Mouse (Mus musculus) heart, adult 9 months (tissue): ENCODE results near the gene Srrm4.
"Not testable (repeated sequence)": the region's sequence is repeated elsewhere in the genome, so short reads cannot be mapped to it uniquely, and the experiment has no call there.

Source experiments
- DNase-seq, 2 experiments: peaks; one replicate each; pipeline ENCODE4 v3.0.0; 2022; ENCODE audit warnings: low spot score in 2 of 2

Gene Srrm4

DNA sequence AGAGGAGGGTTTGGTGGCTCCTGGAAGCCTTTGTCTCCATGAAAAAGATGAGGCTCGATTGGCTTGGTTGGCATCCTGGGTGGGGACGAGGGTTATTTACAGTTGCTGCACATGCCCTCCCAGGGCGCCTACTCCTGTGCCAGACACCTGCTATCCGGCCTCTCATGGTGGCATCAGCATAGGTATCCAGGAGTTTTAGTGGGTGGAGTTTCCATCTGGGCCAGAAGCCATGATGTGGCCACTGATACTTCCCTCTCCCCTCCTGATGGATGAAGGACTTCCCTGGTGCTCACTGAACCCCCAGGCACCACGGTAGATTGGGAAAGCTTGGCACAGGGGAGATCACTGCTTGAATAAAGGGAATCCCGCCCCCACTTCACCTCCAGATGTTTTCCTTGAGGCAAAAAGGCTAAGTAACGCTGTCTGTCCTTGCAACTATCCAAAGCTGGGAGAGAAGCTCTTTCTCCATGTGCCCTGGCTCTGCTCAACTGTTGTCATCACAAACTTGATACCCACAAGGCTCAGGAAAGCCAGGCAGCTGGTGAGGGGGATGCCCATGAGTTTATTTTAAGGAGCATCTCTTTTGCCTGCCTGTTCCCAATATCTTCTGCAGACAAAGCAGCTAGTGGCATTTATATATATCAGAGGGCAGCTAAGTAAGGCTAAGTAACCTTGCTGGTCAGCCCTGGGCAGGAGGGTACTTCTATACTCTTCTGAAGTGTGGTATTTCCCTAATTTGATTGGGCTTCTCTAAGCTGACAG, 148.7 kb downstream of the Srrm4 start:
- DNase-seq: no peak

DNA sequence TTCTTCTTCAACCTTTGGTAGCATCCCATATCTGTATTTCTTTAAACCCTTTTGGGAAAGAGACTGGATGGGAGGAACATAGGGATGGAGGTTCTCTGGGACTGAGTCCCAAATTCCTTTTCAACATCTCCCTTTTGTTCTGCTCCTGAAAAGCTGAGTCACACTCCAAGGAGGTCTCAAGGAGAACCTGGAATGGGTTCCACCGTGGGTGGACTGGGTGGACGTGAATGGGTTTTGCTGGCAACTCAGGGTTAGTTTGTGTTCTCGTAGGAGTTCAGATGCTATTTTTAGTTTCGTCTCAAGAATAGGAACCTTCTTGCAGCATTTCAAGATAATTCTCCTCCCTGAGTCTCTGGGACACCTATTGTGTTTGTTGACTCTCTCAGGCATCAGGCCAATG, 151.4 kb downstream of the Srrm4 start:
- DNase-seq: no peak

DNA sequence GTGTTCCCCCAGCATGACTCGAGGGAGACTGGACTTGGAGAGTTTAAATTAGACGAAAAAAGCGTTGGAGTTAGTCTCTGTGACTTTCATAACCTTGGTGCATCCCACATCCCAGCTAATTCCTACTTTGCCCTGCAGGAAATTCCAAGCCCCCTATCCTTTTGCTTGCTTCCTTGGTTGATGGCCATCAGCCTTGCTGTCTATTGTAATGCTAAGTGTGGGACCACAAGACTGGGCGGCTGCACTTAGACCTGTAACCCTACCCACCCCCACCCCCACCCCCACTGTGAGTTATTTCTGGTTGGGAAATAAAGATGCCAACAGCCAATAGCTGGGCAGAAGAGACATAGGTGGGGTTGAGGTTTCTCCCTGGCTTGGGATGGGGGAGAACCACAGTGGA, 153.3 kb downstream of the Srrm4 start:
- no peak for DNase-seq

DNA sequence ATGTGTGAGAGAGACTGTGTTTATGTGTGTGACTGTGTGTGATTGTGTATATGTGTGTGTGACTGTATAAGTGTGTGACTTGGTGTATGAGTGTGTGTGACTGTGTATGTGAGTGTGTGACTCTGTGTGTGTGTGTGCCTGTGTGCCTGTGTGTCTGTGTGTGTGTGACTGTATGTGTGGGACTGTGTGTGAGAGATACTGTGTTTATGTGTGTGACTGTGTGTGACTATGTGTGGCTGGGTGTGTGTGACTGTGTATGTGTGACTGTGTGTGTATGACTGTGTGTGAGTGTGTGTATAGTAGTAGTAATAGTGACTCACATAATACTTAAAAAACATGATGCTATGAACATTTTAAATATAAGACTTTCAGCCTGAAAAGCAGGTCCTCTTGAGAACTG, 155.5 kb downstream of the Srrm4 start:
- no peak for DNase-seq

DNA sequence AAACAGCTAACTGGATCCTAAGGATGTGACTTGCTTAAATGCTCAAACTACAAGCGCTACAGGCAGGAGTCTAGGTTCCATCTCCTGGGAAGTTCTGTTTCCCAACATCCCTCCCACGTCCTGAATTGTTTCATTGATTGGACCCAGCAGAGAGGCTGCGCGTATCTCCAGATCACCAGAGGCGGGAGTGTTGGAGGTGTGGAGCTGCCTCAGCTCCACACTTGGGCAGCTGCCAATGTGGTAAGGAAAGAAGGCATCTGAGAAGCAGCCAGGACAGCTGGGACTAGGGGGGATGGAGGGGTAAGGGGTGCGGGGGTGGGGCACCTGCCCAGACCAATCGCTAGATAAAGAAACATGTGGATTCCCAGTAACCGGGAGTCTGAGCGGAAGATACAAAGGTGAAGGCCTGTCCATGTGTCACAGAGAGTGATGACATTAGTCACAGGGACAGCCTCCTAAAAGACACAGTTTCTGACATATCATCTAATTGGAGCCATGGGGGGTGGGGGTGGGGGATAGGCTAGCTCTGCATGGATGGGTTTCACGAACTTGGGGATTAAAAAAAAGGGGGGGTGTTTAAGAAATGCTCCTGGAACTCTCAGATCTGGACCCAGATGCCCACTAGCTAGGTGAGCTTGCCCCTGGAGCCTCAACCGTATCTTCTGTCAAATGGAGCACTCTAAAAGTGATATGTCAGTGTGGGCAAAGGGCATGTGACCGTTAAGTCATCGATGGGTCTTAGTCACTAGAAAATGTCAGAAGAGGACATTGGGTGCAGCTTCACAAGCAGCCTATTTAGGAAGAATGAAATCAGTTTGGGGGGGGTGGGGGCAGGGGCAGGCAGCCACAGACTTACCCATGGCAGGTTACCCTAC, 156.4 kb downstream of the Srrm4 start:
- DNase-seq: no peak

DNA sequence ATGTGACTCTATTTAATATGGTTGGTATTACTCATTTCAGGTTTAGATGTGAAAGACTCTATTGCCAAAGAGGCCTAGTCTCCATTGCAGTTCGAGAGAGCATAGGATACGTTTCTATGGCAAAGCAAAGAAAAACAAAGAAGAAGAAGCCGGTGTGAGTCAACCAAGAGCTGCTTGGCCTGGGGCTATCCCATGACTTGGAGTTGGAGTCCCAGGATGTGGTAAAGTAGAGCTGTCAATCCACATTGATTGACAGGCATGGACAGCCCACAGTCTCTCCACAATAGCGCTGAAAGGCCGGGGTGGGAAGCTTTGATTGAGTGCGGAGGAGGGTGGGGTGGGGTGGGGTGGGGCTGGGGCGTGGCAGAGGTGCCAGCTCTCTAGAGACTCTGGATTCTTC, 158.7 kb downstream of the Srrm4 start:
- DNase-seq: no peak

DNA sequence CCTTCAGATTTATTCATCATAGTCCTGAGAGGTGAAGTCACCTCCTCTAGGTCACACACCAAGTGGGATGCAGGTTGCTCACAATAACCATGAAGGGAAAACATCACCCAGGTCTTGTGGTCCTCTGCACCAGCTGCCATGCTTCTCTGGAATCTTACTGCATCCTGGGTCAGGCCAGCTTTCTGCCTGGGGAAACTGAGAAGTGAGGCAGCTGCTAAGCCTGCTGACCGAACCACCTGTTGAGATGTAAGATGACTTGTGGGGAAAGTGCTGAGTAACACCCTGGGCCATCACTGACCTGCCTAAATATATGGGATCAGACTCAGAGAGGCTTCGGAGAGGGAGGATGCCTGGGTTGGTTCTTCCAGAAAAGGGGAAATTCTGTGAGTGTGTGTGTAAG, 164.9 kb downstream of the Srrm4 start:
- no peak for DNase-seq

DNA sequence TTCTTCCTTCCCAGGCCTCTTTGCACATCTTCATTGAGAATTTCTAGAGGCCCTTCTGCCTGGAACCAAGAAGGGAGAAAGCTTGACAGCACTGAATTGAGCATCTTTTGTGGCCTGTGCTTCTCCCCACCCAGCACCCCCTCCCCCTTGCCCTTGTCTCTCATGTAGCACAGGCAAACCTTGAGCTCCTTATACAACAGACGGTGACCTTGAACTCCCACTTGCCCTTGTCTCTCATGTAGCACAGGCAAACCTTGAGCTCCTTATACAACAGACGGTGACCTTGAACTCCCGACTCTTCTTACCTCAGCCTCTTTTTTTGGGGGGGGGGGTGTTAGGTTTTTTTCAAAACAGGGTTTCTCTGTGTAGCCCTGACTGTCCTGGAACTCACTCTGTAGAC, 165.9 kb downstream of the Srrm4 start:
- not testable (repeated sequence) for DNase-seq

DNA sequence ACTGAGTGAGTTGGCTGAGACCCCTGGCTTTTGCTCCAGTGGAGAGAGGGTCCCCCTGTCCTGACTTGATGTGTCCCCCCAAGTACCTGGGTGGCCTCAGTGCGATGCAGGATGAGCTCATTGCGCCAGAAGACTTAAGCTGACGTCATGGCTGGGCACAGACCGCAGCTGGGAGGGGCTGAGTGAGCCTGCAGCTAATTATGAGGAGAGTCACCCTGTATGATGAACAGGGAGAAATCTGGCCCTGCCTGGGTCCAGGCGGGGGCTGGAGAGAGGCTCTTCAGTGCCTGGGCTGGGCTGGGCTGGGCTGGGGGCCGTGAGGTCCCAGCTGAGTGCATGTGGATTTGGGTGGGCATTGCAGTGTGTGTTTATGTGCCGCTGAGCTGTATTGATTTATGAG, 166.3 kb downstream of the Srrm4 start:
- DNase-seq: peak in 1 of 2 experiments; percentile 66

DNA sequence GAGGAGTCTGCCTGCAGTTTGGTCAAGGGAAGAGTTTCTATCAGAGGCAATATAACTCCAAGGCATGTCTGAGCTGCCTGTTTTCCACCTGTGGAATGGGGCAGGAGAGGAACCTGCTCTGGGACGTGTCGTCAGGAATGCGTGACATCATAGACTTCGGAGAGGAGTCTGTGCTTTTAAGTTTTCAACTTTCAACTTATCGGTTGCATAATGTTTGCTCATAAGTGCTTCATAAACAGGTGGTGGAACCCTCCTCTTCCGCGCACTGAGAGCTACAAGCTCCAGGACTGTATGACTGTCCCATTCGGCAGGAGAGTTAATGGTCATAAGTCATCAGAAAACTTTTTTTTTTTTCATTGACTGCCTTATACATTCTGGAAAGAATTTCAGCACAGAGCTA, 167.9 kb downstream of the Srrm4 start:
- DNase-seq: no peak

DNA sequence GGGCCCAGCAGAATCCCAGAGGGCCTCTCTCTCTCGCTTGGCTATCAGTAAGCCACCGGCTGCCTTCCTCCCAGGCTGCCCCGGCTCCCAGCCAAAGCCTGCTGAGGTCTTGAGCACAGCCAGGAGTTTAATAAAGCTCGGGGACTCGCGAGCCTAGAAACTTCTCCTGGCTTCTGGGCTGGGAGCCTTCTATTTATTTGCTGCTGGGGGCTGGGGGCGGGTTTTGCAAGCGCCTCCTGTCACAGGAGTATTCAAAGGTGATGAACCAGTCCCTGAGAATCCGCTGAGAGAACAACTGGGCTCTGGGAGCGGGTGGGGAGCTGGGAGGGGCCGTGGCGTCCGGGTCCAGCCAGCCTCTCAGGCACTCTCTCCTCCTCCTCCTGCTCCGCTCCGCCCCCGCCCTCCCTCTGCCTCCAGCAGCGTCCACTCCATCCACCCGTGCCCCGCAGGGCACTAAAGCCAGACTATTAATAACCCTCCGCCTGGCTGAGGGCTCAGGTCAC, 168.9 kb downstream of the Srrm4 start, which contains the start of gene Hspb8:
Gene Hspb8, minus strand, starts transcription at position 166 of the 503 bp plus-strand sequence.
- DNase-seq: peak; percentile 88 to 90

DNA sequence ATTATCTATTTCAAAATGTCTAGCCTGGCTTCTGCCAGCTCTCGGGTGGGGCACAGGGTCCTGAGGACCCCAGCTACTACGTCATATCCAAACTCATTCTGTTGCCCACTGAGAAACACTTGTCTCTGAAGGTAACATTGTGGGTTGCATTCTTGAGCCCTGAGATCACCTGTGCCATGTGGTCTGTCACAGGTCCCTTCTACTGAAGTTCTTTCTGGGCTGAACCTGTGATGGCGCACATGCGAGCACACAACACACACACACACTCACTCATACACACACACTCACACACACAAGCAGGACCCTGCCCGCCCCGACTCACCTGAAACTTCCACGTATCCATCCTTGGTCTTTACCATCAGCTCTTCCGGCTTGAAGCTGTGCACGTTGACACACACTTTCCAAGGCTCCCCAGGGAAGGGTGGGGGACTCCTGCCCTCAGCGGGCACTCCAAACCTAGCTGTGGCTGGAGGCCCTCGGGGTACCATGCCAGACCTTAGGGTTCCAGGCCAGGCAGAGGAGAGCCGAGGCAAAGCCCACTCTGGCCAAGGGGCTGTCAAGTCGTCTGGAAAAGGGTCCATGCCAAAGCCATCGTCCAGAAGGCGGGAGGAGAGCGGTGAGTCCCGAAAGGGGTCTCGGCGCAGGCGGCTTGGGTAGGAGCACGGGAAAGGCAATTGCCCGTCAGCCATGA, 169.7 kb downstream of the Srrm4 start:
- no peak for DNase-seq

DNA sequence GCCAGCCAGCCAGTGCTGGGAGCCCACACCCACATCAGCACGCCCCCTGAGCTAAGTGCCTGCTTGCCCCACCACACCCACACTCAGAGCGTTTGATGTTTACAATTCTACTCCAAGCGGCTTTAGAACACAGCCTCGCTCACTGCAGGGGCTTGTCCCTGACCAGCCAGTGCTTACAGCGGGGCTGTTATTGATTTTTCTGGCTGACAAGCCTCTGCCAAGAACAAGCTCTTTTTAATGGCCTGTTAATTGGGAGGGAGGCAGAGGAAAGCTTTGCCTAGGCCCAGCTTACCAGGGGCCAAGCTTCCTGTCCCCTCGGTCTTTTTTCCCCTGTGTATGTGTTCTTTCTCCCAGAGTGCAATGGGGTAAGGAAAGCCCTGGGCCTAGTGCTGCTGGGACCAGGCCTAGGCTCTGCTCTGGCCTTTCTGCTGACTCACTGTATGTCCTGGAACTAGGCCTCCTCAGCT, 170.8 kb downstream of the Srrm4 start:
- peak; percentile 38 to 46 for DNase-seq

DNA sequence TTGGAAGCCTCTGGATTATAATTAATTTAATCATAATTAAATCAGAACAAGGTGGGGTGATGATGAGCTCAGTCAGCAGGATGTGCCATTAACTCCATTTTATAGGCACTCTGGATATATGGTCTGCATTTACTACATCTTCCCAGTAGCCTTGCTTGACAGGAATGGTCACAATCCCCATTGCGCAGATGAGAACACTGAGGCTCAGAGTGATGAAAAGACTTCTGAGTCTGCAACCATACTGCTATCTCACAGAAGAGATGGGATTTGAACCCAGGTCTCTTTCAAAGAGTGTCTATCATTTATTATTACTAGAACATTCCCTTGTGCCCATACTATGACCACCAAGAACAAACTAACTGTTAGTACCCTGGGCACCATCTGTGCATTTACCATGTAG, 171.4 kb downstream of the Srrm4 start:
- DNase-seq: no peak

DNA sequence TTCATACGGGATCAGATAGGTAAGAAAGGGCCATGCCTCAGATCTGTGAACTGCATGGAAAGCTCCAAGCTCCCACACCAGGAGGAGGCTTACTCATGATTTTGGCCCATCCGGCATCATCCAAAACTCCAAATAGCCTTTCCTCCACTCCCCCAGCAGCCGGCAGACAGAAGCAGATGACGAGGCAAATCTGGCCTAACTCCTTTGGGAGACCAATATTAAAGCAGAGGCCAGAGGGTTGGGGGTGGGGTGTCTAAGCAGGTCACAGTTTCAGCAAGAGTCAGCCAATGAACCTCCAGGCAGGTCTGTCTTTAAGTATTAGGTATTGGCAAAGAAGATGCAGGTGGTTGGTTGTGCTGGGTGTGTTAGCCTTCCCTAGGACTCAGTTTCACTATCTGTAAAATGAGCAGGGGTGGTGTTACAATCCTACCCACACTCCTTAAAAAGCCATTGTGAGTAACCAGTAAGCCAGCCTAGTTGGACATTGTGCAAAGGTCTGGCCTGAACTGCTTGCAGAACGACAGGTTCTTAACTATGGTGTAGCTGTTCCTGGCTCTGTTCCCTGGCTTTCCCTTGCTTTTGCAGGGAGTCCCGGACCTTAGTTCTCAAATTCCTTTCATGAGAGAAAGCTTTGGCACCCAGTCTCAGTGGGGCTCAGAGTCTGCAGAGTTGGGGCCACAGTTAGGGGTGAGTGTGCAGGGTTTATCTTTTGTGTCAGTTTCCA, 172.1 kb downstream of the Srrm4 start:
- peak; percentile 49 to 56 for DNase-seq

DNA sequence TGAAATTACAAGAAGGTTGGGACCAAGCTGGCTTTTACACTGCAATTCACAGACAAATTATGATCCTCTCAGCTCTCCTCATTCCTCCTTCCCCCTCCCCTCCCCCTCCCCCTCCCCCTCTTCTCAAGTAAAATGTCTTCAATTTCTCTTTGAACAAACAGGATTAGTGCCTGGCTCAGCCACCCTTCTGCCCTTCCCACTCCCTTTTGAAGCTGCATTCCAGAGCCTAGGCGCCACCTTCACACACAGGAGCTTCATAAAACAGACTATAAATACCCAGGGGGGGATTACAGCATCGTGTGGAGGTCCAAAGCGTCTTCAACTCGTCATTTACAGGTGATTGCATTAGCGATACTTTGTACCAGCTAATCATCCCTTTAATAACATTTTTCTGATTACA, 175.4 kb downstream of the Srrm4 start:
- DNase-seq: no peak

DNA sequence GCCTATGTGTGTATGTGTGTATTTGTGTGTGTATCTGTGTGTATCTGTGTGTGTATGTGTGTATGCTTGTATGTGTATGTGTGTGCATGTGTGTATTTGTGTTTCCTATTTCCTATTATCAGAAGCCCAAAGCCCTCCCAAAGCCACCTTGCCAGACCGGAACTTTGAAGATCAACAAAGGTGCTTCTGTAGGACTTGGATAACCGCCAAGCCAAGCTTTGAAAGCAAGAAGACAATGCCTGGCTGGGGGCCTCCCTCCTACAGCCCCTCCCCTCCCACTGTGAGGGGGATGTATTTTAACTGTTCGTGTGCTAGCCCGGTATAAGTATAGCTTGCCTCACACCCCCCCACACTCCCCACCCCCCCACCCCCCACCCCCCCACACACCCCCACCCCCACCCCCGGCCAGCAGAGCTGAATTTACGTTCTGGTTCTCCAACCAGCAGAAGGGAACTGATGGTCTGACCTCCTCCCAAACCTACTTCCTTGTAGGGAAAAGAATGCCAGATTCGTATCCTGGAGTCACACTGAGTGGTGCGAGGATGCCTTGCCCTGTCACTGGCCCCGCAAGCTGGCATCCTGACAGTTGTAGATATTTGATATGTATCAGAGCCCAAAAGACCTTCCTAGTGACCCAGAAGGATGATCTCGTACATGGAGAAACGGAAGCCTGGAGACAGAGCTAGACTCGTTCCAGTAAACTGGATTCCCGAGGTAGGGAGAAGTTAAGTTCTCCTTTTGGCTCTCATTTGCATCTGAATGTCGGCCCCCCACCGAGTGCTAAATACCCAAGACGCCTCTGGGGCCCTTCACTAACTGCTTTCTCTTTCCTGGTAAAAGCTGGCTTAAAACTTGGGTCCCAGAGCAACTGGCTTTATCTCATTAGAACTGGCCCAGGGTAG, 181.7 kb downstream of the Srrm4 start:
- DNase-seq: no peak

DNA sequence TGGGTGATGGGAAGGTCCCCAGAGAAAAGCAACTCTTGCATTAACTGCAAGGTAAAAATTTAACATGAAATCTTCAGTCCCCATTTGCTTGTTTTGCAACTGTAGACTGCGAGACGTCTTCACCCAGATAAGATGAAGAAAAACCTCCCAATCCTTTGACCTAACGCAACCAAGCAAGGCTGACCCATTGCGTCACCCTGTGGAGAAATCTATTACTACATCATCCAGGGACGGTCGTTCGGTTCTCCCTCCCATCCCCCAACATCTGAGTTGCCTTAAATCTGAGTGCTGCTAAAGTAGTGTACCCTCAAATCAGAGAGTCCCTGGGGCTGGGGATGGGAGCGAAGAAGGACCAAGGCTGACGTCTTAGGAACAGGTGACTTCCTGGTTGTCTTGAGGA, 182.7 kb downstream of the Srrm4 start:
- no peak for DNase-seq

DNA sequence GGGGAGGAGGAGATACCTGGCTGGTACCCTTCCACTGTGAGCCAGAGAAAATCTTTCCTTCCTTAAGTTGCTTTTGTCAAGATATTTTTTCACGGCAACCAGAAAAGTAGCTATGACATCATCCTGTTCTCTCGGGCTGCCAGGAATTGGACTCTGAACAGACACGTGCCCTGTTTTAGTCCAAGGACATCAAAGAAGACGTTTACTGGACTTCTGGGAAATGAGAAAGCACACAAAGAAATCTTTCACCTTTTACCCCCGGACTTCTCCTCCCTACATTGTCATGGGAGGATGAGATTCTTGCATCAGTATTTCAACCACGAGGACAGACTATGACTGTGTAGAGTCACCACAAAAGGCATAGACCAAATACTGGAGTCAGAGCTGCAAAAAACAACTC, 183.7 kb downstream of the Srrm4 start:
- no peak for DNase-seq

DNA sequence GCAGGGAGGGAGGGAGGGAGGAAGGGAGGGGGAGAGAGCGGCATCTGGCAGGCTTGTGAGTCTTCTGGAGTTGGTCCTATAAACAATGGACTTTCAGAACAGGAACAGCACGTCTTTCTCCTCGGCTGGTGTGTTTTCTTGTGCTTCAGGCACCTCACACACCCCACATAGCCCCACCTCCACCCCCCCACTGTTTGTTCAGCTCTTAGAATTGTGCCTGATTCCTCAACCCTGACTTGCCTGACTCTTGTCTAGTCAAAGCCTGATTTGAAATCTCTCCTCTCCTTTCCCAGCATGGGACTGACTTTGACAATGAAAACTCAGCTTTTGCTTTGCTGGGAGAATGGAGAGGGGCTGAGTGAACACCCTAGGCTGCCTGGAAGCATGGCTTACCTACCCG, 184.3 kb downstream of the Srrm4 start:
- DNase-seq: no peak
